Mouse (Mus musculus) heart, postnatal 0 days (tissue): ENCODE measurements at regions not wholly inside any gene's neighbourhood (a gene's known extent, or its start where the extent isn't known, plus 50 kb on each side); places are given as distances from the start of the nearest gene placed in this dataset.

Experiments used
- ATAC-seq: fragments of 200-750 bp; cut with Nextera tagmentation; 2 replicates; pipeline ENCODE4 v1.8.0; 2017; ENCODE audit warnings: low read depth, moderate number of reproducible peaks, moderate library complexity; ENCODE audit not compliant: insufficient read depth
- DNase-seq: peaks from one replicate; pipeline ENCODE4 v3.0.0-alpha.2; 2016; ENCODE audit warnings: low spot score
- H3K27ac ChIP-seq: fragments of 300-500 bp; sonication (generic); 2 replicates; pipeline ENCODE4 v1.5.1; 2014; ENCODE audit warnings: low read depth, mild to moderate bottlenecking
- H3K27me3 ChIP-seq: fragments of 300-500 bp; sonication (generic); 2 replicates; pipeline ENCODE4 v1.6.1; 2014; ENCODE audit warnings: low read length, mixed read lengths; ENCODE audit not compliant: control insufficient read depth, insufficient read depth
- H3K36me3 ChIP-seq: fragments of 300-500 bp; sonication (generic); replicated peaks from 2 replicates; pipeline ENCODE4 v1.6.1; 2014; ENCODE audit warnings: low read length, mixed read lengths; ENCODE audit not compliant: control insufficient read depth, insufficient read depth
- H3K4me1 ChIP-seq: fragments of 300-500 bp; sonication (generic); 2 replicates; pipeline ENCODE4 v1.6.1; 2014; ENCODE audit warnings: antibody characterized with exemption; ENCODE audit not compliant: control insufficient read depth, insufficient read depth
- H3K4me2 ChIP-seq: fragments of 300-500 bp; sonication (generic); 2 replicates; pipeline ENCODE4 v1.6.1; 2014; ENCODE audit warnings: low read depth, mild to moderate bottlenecking, low read length, moderate library complexity
- H3K4me3 ChIP-seq: fragments of 300-500 bp; sonication (generic); 2 replicates; pipeline ENCODE4 v1.5.1; 2014; ENCODE audit warnings: low read depth, low read length
- H3K9ac ChIP-seq: fragments of 300-500 bp; sonication (generic); replicated peaks from 2 replicates; pipeline ENCODE4 v1.6.1; 2014; ENCODE audit warnings: low read depth, low read length, mixed read lengths
- H3K9me3 ChIP-seq: fragments of 300-500 bp; sonication (generic); replicated peaks from 2 replicates; pipeline ENCODE4 v1.6.1; 2016; ENCODE audit warnings: low read length; ENCODE audit not compliant: control insufficient read depth
- CTCF ChIP-seq: IDR thresholded peaks from 2 replicates; pipeline ENCODE4 v1.5.1; 2016; ENCODE audit warnings: antibody characterized with exemption, control low read depth, low read depth
- EP300 ChIP-seq: IDR thresholded peaks from 2 replicates; pipeline ENCODE4 v1.6.1; 2016; ENCODE audit warnings: antibody characterized with exemption, low read depth
- WGBS: fragments of 180-500 bp; shearing (Covaris S2); extraction: QIAGEN DNeasy Blood & Tissue Kit; methylation state at CpG from one replicate; pipeline ENCODE4 v1.1.7; 2014; 5-methylcytosine and 5-hydroxymethylcytosine counted together

DNA sequence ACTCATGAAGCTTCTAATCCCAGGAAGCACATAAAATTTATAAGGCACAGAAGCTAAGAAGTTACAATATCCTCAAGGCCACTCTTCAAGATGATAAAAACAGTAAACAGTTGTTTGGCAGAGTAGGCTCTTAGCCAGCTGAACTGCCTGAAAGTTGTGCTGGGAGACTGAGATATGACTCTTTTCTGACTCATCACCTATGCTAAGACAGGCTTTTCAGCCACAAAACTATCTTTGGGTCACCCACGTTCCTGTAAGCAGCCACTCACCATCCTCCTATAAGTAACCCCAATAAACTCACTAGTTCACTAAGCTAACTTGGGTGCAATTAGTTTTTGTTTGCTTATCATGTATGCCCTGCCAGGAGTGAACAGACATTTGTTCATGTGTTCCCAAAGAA lies 112.1 kb upstream of the Cnr1 start:
- Histone ChIP-seq H3K36me3 (no peaks in the 10 kb centered on the region), H3K27ac (no peak overlapping the region), H3K4me3 (no peak overlapping the region), H3K4me2 (no peak overlapping the region), H3K9me3 (no peaks in the 10 kb centered on the region), H3K9ac (no peak overlapping the region), H3K4me1 (no peaks in the 10 kb centered on the region), H3K27me3 (no peaks in the 10 kb centered on the region)
- ATAC-seq (no peak), DNase-seq (no peak)
- 45% methylated on average over 1 of the region's 1 CpGs for WGBS
- no peak for TF ChIP-seq EP300
- no peak for TF ChIP-seq CTCF

DNA sequence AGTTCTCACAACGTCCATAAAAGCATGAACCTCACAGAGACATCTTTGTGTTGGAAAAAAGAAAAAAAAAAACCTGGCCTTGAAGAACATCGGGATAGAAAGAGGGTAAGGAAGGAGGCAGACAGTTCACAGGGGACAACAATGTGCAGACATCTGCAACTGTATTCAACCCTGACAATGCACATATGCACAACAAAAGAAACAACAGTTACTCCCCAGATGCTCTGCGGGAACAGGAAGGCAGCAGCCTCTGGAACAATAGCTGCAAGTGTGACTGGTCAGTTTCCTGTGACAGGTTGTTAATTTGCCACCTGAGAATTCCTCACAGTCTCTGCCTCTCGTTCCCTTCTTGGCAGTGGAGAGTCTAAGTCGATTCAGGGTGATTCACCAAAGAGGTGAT lies 100.5 kb upstream of the Cnr1 start:
- Histone ChIP-seq H3K4me3 (no peak overlapping the region), H3K9me3 (no peaks in the 10 kb centered on the region), H3K27me3 (no peaks in the 10 kb centered on the region), H3K9ac (no peak overlapping the region), H3K4me2 (no peak overlapping the region), H3K36me3 (no peaks in the 10 kb centered on the region), H3K4me1 (no peaks in the 10 kb centered on the region), H3K27ac (no peak overlapping the region)
- ATAC-seq = no peak
- WGBS = 8% methylated on average over 5 of the region's 5 CpGs
- TF ChIP-seq EP300 (no peak), CTCF (no peak)
- no peak for DNase-seq

DNA sequence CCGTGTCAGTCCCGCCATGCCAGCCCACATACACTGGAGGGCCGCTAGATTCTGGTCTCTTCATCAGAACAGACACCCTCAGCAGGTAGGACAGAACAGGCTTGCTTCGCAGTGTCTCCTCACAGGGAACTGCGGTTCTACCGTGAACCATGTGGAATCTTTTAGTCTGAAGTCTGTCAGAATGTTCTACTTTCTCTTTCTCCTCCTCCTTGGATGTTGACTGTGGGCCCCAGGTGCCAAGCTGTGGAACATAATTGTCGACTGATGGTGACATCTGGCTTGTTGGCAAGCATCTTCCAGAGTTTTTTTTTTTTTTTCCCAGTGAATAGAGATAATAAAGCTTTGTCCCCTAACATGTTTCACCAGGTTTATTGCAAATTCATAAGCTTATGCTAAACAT lies 91.3 kb upstream of the Cnr1 start:
- Histone ChIP-seq H3K9me3 (no peaks in the 10 kb centered on the region), H3K4me1 (no peaks in the 10 kb centered on the region), H3K9ac (no peak overlapping the region), H3K27ac (no peak overlapping the region), H3K27me3 (no peaks in the 10 kb centered on the region), H3K4me2 (no peak overlapping the region), H3K36me3 (no peaks in the 10 kb centered on the region), H3K4me3 (no peak overlapping the region)
- ATAC-seq (no peak), DNase-seq (no peak)
- WGBS = 79% methylated on average over 7 of the region's 7 CpGs
- TF ChIP-seq CTCF (no peak), EP300 (no peak)

DNA sequence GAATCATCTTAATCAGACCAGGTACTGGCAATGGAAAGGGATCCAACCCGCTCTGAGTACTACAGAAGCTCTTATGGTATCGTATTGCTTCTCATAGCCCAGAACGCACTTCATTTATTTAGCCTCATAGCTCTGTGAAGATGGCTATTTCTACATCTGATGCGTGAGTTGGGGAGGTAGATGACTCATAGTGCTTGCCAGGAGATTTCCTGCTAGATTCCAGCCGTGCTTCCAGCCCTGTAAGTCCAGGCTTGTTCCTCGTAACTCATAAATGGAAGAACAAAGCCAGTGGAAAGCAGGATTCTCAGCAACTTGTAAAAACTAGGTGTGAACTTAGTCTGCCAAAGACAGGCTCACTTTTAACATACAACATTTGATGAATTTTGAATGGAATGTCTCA lies 86.0 kb upstream of the Cnr1 start:
- TF ChIP-seq EP300 = no peak
- no peak for TF ChIP-seq CTCF
- no peaks in the 10 kb centered on the region for H3K36me3 ChIP-seq
- ATAC-seq = no peak
- H3K27me3 ChIP-seq = no peaks in the 10 kb centered on the region
- no peak overlapping the region for H3K27ac ChIP-seq
- no peak for DNase-seq
- no peak overlapping the region for H3K4me2 ChIP-seq
- H3K9ac ChIP-seq = no peak overlapping the region
- H3K4me3 ChIP-seq = no peak overlapping the region
- H3K9me3 ChIP-seq = no peaks in the 10 kb centered on the region
- no peaks in the 10 kb centered on the region for H3K4me1 ChIP-seq
- WGBS = 79% methylated on average over 6 of the region's 6 CpGs

DNA sequence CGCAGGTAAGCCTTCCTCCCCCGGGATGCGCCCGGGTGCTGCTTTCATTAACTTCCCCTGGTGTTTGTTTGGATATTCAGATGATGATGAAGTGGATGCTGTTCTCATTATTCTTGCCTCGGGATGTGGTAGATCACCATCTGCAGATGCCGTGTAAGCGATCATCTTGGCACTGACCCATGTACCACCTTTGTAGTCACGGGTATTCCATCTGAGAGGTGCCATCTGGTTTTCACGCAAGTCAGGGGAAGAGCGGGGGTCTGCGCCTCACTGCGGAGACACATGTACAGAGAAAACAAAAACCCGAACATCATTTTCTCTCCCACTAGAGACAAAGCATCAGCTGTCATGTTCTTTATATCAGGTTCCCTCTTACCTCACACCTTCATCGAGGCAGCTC lies 84.3 kb upstream of the Cnr1 start:
- H3K27ac ChIP-seq = no peak overlapping the region
- H3K4me3 ChIP-seq = no peak overlapping the region
- no peaks in the 10 kb centered on the region for H3K9me3 ChIP-seq
- ATAC-seq = no peak
- no peaks in the 10 kb centered on the region for H3K27me3 ChIP-seq
- no peak overlapping the region for H3K9ac ChIP-seq
- 81% methylated on average over 14 of the region's 14 CpGs for WGBS
- no peak for DNase-seq
- no peak overlapping the region for H3K4me2 ChIP-seq
- TF ChIP-seq CTCF (no peak), EP300 (no peak)
- H3K4me1 ChIP-seq = no peaks in the 10 kb centered on the region
- H3K36me3 ChIP-seq = no peaks in the 10 kb centered on the region

DNA sequence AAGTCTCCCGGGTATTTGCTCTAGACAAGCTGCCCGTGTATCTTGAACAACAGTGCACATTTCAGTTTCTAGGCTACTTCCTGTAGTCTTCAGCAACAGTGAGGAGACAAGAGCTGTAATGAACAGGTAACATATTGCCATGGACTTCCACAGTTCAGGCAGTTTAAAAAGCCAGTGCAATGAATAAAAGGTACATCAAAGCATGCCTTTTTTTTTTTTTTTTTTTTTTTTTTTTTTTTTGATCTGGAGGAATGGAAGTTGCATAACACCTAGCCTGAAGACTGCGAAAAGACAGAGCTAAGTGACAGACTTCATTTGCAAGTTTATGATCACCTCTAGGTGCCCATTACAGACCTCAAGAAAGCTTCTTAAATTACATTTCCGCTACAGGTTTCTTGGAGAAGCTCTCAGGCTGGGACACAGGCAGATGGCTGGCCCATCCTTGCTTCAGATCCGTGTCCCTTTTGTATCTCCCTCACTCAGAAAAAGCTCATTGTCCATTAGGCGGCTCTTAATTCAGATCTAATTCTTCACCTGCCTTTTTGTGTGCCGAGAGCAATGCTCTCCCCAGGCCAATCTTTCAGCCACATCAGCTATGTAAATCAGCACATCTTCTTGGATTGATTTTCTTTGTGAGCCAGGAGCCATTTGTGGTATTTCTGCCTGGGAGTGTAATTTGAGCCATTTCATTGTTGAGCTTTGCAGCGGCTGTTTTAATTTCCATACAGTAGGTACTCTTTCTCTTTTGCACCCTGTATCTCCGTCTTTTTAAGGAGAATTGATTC lies 78.6 kb upstream of the Cnr1 start:
- WGBS = 47% methylated on average over 9 of the region's 9 CpGs
- Histone ChIP-seq H3K36me3 (no peaks in the 10 kb centered on the region), H3K27me3 (no peaks in the 10 kb centered on the region), H3K4me3 (no peak overlapping the region), H3K27ac (no peak overlapping the region), H3K4me1 (no peaks in the 10 kb centered on the region), H3K9me3 (no peaks in the 10 kb centered on the region), H3K9ac (no peak overlapping the region), H3K4me2 (no peak overlapping the region)
- TF ChIP-seq EP300 (no peak), CTCF (no peak)
- no peak for DNase-seq
- no peak for ATAC-seq
